Mouse (Mus musculus): ENCODE measurements around the gene Uqcc2. TPM values are rescaled to one million over a fixed set of nuclear protein-coding genes. Genes with fewer than 3 reads are reported as not detected.
A peak's percentile ranks its signal among the peaks of the same experiment; 100 is the strongest.

Gene Uqcc2
- total and polyA plus RNA-seq, 3 experiments, result 126 to 240 (median 198) TPM

DNA sequence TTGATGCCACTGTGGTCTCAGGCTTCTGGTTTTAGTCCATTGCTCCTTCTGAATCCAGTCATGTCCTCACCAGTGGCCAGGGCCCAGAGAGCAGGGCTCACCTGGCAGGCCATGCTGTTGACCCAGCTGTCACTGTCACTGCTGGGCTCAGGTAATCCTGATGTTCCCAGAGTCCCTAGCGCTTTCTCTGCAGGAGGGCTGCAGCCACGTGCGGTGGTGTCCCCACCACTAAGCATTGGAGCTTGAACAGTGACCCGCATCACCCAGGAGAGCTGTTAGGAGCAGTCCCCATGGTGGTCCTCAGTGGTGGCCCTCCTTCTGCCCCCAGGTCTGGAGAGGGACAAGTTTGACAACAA, 14.2 kb downstream of the Uqcc2 start:
- DNase-seq (ENCODE audit: extremely low read depth), result no peak
- H3K9ac ChIP-seq (ENCODE audit: insufficient read depth, low read depth), result no peak overlapping the region
- dilution Hi-C loops (cut with MboI; ENCODE audit: extremely low pct_ligation_motif_present, extremely low pct_unique_long_range_greater_than_20kb, low sequenced_read_pairs), result no loop called here
- H3K79me2 ChIP-seq (replicated peaks; ENCODE audit: control insufficient read depth, extremely low read depth, insufficient read depth, poor library complexity, severe bottlenecking), result no peaks in the 10 kb centered on the region
- no peak for TF ChIP-seq ELF1 (IDR thresholded peaks at IDR 0.05; ENCODE audit: low read depth, low read length)
- no peak for TF ChIP-seq NELFE (IDR thresholded peaks at IDR 0.05; ENCODE audit: low read depth, low read length)
- TF ChIP-seq ZMIZ1 (IDR thresholded peaks at IDR 0.05; ENCODE audit: low read depth, low read length), result no peak
- TF ChIP-seq ZKSCAN1 (IDR thresholded peaks at IDR 0.05; ENCODE audit: borderline replicate concordance, low read depth, low read length), result no peak
- TF ChIP-seq PAX5 (IDR thresholded peaks at IDR 0.05; ENCODE audit: low read length), result no peak
- no peak for TF ChIP-seq UBTF (IDR thresholded peaks at IDR 0.05; ENCODE audit: low read depth, low read length)
- no peak for TF ChIP-seq USF2 (conservative IDR thresholded peaks at IDR 0.05; ENCODE audit: low read depth, low read length)
- no peak for TF ChIP-seq USF1 (IDR thresholded peaks at IDR 0.05; ENCODE audit: low read depth, low read length)
- no peak for TF ChIP-seq SIN3A (IDR thresholded peaks at IDR 0.05; ENCODE audit: low read length)
- TF ChIP-seq GABPA (IDR thresholded peaks at IDR 0.05; ENCODE audit: insufficient replicate concordance, low read depth, low read length), result no peak
- no peak for TF ChIP-seq RAD21 (IDR thresholded peaks at IDR 0.05; ENCODE audit: low read depth, low read length)
- no peak for TF ChIP-seq POLR2AphosphoS2 (IDR thresholded peaks at IDR 0.05; ENCODE audit: low read depth, low read length)
- TF ChIP-seq MAZ (IDR thresholded peaks at IDR 0.05; ENCODE audit: low read depth, low read length), result no peak
- TF ChIP-seq ZC3H11A (IDR thresholded peaks at IDR 0.05; ENCODE audit: low read depth, low read length), result no peak
- TF ChIP-seq NRF1 (IDR thresholded peaks at IDR 0.05; ENCODE audit: low read depth, low read length), result no peak
- H3K9me3 ChIP-seq (replicated peaks; ENCODE audit: low read length), result no peaks in the 10 kb centered on the region
- H3K27ac ChIP-seq (ENCODE audit: insufficient read depth, low read depth), result no peak overlapping the region
- H3K4me3 ChIP-seq (replicated peaks in 1 of 3; ENCODE audit: low read depth in 2 of 3, low read length in 2 of 3, poor library complexity in 1 of 3), result no peak overlapping the region
- peaks cover 71 to 100% of the 10 kb centered on the region in 2 experiments for H3K36me3 ChIP-seq (replicated peaks in 1 of 2; ENCODE audit: control insufficient read depth in 1 of 2, insufficient read depth in 1 of 2, low read length in 1 of 2)
- H3K4me2 ChIP-seq (ENCODE audit: insufficient read depth, low read depth, poor library complexity, severe bottlenecking), result no peak overlapping the region
- in situ Hi-C loops (cut with MboI; ENCODE audit: low pct_ligation_motif_present, low pct_unique_long_range_greater_than_20kb, low sequenced_read_pairs), result loop anchor here (5.0 kb wide), 1 partner anchor 72 kb away; no protein-coding TSS in a partner anchor
- H3K27me3 ChIP-seq (replicated peaks), result no peaks in the 10 kb centered on the region
- H3K4me1 ChIP-seq (ENCODE audit: control insufficient read depth in 1 of 2, insufficient read depth in 2 of 2), result peaks cover 5 to 15% of the 10 kb centered on the region in 2 experiments

DNA sequence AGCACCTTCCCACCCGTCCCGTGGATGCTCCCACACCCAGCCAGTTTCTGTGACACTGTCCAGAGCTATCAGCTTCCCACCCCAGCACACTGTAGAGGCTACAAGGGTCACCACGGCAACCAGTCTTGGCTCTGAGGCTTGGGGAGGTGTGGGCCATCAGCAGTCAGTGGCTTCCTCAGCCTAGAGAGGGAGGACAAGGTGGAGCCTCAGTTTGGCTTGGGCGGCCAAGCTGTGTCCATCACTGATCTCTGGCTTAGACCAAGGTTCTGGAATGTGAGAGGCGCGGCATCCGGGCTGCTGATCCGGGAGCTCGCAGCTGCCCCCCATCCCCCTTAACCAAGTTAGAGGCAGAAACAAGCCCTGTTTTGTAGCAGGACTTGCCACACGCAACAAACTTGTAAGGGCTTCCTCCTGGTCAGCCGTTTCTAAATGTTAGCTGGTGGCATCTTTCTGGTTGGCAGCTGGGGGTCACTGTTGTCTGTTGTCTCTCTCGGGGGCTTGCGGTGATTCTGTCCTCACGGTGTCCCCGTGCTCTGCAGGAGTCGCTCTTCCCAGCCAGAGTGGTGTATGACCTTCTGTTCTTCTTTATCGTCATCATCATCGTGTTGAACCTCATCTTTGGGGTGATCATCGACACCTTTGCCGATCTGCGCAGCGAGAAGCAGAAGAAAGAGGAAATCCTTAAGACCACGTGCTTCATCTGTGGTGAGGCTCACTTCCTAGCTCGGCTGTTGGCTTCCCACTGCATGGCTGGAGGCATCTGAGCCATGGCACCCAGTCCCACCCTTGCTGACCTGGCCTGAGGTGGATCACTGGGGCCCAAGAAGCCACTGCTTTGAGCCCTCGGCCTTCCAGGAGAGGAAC, 14.8 kb downstream of the Uqcc2 start:
- Histone ChIP-seq H3K4me1 (ENCODE audit: control insufficient read depth in 1 of 2, insufficient read depth in 2 of 2) (peaks cover 5 to 9% of the 10 kb centered on the region in 2 experiments), H3K79me2 (replicated peaks; ENCODE audit: control insufficient read depth, extremely low read depth, insufficient read depth, poor library complexity, severe bottlenecking) (no peaks in the 10 kb centered on the region), H3K9me3 (replicated peaks; ENCODE audit: low read length) (no peaks in the 10 kb centered on the region), H3K27me3 (replicated peaks) (no peaks in the 10 kb centered on the region), H3K4me2 (ENCODE audit: insufficient read depth, low read depth, poor library complexity, severe bottlenecking) (no peak overlapping the region), H3K27ac (ENCODE audit: insufficient read depth, low read depth) (no peak overlapping the region), H3K9ac (ENCODE audit: insufficient read depth, low read depth) (no peak overlapping the region), H3K4me3 (replicated peaks in 1 of 3; ENCODE audit: low read depth in 2 of 3, low read length in 2 of 3, poor library complexity in 1 of 3) (no peak overlapping the region), H3K36me3 (replicated peaks in 1 of 2; ENCODE audit: control insufficient read depth in 1 of 2, insufficient read depth in 1 of 2, low read length in 1 of 2) (peaks cover 74 to 100% of the 10 kb centered on the region in 2 experiments)
- no peak for DNase-seq (ENCODE audit: extremely low read depth)
- dilution Hi-C loops (cut with MboI; ENCODE audit: extremely low pct_ligation_motif_present, extremely low pct_unique_long_range_greater_than_20kb, low sequenced_read_pairs) (no loop called here), in situ Hi-C loops (cut with MboI; ENCODE audit: low pct_ligation_motif_present, low pct_unique_long_range_greater_than_20kb, low sequenced_read_pairs) (loop anchor here (5.0 kb wide), 1 partner anchor 72 kb away; no protein-coding TSS in a partner anchor)
- TF ChIP-seq CTCF (conservative IDR thresholded peaks at IDR 0.05 in 1 of 2, IDR thresholded peaks at IDR 0.05 in 1 of 2; ENCODE audit: low read depth in 2 of 2, low read length in 2 of 2) (0 out of 4 replicates have a peak, but pooled peaks of 1 of the 2 experiments have one; percentile 6), MEF2A (IDR thresholded peaks at IDR 0.05; ENCODE audit: borderline replicate concordance, low read depth, low read length) (no peak)

All from CH12.LX (cell line).